Mouse (Mus musculus) monocyte, adult 5-6 weeks (primary cell): Measurements from ENCODE around the gene Sim2. TPM values are rescaled to one million over a fixed set of nuclear protein-coding genes. Genes with fewer than 3 reads are reported as not detected.

Experiments used
- ATAC-seq: fragments of 153-309, 156-312 bp; replicated peaks from 2 replicates; pipeline ENCODE4 v1.8.0; 2017; ENCODE audit warnings: mild to moderate bottlenecking; ENCODE audit not compliant: low TSS enrichment, insufficient number of reproducible peaks, severe bottlenecking, poor library complexity, low FRiP score
- total RNA-seq: library from RNA; stranded (forward); fragments of 200-1000, 200-491, 200-594 nt; gene quantifications from 3 replicates; pipeline ENCODE4 v1.2.3, GENCODE M21; 2017

Gene Sim2
- total RNA-seq, 1 experiment from 2014 or later: not detected

DNA sequence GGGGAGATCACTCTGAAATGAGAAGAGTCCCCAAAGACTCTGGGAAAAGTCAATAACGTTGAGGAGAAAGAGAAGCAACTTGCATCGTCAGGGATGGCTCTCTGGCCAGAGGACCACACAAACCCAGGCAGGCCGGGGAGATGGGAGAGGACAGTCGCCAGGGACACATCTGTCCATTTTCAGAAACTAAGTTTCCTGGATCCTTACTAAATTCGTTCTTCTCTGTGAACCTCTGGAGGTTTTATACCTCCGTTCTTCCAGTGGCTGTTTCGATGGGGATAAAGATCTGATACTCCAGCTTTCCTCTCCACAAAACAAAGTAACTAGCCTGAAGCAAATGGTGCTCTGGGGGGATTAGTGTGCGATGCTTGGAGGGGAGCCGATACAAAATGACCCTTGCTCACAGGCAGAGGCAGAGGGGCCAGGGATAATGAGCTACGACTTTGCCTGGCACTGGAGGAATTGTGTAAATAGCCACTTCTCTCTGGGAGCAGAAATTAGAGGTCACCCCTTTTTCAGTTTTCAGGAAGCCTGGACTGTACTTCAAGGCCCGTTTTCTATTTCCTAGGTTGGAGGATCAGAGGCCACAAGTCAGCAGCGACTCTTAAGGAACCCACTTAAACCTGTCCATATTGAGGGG is 7.9 kb downstream of the Sim2 start:
- no peak for ATAC-seq

DNA sequence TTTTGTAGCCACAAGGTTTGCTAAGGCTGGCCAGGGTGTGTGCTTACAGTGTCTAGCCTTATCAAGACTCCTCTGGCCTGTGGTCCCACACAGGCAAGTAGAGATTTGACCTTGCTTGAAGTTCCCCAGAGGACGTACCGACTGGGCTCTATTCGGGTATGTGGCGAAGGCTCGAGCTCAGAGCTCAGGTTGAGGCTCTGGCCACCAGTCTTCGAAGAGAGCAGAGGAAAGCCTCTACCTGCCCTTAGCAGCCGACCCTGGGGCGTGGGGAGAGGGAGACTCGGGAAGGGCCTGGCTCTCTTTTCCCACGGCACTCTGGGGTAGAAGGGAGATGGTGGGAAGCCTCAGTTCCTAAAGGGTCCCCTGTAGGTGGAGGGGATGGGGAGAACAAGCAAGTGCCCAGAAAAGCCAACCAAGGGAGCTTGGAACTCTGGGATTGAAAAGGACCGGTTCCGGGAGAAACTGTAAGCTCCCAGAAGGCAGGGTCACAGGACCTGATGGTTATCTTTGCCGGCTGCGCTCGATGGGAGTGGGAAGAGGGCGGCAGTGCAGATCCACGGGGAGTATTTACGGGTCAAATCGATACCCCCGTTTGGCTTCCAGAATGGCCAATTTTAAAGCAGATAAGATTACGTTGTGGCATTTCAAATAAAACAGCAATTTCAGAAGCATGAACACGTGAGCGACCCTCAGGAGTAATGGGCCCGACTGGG is 8.6 kb downstream of the Sim2 start:
- no peak for ATAC-seq

DNA sequence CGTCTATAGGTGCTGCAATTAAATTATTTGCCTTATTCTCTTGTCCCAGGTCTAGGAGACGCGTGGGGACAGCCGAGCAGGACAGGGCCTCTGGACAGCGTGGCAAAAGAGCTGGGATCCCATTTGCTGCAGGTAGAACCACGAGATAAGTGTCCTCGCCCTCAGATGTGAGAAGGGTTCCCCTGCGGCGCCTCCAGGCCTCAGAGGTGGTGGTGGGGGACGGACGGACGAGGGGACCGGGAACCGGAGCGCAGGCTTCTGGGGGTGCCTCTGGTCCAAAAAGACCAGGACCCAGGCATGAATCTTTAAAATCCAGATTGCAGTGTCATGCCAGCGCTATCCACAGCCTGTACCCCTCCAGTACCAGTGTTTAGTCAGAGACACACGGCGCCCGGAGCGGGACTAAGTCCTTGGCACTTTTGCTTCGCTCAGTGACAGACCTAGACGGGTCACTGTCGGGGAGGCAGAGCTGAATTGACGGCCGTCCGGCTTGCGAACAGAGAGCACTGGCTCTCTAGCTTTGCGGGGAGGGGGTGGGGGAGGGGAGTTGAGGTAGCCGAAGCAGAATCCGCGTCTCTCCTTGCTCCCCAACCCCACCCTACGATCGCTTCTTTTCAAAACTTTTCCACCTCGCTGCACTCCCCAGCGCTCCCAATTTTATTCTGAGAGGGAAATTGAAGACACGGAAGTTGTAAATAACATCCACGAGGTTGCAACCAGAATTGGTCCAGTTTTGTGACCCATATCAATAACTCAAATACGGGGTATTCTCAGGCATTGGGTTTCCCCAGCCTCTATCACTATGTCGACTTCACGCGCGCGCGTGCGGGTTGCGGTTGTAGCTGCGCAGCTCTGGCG is 9.7 kb downstream of the Sim2 start:
- no peak for ATAC-seq

DNA sequence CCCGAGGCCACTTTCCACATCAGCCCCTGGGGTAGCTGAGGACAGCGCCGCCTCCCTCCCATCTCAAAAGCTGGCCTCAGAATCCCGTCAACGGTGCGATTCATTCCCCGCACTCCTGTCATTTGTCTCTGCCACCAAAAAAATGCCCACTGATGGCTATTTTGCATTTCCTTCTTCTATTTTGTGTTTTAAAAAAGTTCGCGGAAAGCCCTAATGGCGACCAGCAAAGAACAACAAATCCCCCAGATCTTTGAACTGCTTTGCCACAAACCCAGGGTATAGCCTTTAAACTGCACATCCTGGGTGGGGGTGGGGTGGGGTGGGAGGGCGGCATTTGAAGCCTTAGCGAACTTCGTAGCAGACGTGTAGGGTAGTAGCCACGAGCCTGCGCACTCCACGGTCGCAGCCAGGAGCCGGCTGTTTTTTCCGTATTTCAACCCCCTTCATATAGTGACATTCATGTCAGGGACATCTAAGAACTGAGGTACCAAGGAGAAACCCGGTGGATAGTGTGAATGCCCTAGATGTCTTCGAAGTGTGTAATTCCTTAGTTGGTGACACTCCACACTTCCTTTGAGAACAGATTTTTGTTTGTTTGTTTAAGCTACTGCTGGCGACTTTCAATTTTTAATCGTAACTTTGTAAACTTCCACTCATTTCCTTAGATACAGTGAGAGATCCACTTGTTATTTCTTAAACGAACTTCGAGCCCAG is 10.5 kb downstream of the Sim2 start:
- ATAC-seq: no peak

DNA sequence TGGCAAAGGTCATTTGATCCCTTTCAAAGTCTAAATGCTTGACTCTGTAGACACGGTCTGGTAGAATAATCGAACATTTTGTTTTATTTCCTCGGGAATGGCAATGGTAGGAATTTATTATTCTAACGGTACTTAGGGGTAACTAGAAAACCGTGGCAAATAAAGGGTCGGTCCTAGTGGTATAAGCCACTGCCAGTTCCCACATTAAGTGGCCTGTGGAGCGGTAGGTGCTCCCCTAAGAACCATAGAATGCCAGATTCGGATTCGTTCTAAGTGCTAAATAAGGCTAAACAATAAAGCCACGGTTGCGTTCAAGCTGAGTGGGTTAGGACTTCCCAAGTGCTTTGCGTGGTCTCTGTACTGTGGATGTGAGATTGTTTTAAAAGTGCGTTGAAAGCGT is 11.7 kb downstream of the Sim2 start:
- no peak for ATAC-seq

DNA sequence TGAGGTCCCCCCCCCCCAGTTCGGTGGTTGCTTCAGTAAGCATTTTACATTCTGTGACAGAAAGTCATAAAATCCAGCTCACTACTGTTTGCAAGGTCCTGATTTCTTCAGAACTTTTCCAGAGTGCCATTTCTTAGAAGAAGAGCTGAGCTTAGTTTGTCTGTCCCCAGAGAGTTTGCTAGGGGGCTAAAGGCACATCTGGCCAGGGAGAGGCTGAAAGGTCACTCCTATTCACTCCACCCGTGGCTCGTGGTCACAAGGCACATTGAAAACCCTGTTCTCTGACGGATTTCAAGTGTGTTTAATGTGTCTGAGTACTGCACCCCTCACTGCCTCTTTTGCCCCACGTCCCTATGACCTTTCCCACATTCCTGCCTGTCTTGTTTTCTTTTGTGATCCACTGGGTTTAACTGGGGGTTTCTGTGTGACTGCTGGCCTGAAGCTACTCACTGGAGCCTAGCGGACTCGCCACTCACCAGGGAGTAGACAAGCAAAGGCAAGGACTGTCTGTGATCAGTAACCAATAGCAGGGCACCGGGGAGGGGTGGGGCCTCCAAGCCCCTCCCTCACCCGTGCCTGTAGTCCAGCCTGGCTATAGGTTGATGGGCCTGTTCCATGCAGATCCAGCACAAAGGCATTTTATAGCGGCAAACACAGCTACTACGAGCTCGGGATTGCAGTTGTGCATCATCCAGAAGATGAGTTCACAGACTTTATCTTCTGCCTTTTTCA is 13.2 kb downstream of the Sim2 start:
- ATAC-seq: no peak

DNA sequence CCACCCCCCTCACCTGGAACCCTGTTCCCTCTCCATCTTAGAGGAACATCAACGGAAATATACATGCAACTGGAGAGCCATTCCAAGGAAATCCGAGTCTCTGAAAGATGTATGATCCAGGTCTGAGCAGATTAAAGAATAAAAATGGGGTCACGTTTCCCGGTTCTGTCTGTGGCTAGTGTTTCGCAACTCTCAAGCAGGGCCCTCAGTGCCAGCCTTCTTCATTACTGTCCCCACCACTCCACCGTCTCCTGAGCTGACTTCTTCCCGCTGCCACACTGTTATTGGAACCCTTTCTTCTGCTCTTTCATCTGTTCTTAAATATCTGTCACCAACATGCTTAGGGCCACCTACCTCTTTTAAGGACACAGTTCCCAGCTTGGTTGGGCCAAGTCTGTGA is 28.4 kb downstream of the Sim2 start:
- no peak for ATAC-seq

DNA sequence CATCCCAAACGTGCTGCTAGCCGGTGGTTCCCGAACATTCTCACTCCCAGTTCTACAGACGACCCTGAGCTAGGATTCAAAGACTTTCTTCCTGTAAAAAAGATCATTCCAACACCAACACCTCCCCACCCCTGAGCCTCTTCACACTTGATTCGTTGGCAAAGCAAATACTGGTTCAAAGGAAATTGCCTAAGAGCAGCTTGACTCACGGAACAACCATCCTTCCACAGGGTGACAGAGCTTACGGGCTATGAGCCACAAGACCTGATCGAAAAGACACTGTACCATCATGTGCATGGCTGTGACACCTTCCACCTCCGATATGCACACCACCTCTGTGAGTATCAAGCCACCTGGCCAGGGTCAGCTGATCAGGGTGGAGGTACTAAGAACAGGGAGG is 30.0 kb downstream of the Sim2 start:
- ATAC-seq: no peak

DNA sequence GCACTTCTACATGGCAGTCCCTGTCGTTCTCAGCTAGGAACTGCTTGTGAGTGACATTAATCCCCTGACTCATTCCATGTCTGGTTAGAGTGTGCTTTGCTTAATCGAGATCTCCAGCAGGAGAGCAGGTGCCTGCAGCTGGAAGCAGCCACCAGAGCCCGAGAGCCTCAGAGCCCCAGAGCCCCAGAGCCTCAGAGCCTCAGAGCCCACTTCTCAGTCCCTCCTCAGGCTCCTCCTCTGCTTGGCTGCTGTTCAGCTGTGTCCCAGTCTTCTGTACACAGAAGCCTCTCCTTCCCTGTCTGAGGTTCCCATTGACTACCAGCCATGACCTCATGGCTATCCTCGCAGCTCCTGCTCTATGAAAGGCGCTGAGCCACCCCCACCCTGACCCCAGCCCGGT is 32.6 kb downstream of the Sim2 start:
- no peak for ATAC-seq

DNA sequence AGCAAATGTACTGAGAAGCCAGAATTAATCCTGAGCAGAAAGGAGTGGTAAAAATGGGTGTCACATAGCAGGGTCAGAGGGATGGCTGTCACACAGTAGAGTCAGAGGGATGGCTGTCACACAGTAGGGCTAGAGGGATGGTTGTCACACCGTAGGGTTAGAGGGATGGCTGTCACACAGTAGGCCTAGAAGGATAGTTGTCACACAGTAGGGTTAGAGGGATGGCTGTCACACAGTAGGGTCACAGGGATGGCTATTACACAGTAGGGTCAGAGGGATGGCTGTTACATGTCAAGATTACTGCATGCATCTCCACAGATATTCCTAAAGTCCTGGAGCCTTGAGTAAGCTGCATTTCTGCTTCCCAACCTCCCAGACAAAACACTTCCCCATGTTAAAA is 33.7 kb downstream of the Sim2 start:
- no peak for ATAC-seq

DNA sequence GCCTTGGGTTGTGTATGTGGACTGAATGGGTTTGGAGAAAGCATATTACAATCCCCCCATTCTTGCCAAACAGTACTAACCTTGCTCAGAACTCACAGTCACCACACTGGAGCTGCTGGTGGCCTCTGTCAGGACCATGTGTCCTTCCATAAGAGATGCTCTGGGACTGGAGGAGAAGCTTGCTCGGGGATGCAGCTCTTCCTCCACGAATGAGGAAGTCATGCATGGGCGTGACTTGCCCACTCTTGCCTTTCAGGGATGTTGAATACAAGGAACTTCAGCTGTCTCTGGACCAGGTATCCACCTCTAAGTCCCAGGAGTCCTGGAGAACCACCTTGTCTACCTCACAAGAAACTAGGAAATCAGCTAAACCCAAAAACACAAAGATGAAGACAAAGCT is 37.6 kb downstream of the Sim2 start:
- 0 out of 2 replicates have a peak, but pooled peaks have one; percentile 28 for ATAC-seq

DNA sequence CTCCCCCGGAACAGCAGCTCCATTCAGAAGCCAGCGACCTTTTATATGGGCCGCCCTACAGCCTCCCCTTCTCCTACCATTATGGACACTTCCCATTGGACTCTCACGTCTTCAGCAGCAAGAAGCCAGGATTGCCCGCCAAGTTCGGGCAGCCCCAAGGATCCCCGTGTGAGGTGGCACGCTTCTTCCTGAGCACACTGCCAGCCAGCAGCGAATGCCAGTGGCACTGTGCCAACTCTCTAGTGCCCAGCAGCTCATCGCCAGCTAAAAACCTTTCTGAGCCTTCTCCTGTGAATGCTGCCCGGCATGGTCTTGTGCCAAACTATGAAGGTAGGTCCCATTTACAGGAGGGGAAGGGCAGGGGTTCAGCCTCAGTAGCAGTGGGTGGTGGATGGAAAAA is 38.5 kb downstream of the Sim2 start:
- ATAC-seq: no peak

DNA sequence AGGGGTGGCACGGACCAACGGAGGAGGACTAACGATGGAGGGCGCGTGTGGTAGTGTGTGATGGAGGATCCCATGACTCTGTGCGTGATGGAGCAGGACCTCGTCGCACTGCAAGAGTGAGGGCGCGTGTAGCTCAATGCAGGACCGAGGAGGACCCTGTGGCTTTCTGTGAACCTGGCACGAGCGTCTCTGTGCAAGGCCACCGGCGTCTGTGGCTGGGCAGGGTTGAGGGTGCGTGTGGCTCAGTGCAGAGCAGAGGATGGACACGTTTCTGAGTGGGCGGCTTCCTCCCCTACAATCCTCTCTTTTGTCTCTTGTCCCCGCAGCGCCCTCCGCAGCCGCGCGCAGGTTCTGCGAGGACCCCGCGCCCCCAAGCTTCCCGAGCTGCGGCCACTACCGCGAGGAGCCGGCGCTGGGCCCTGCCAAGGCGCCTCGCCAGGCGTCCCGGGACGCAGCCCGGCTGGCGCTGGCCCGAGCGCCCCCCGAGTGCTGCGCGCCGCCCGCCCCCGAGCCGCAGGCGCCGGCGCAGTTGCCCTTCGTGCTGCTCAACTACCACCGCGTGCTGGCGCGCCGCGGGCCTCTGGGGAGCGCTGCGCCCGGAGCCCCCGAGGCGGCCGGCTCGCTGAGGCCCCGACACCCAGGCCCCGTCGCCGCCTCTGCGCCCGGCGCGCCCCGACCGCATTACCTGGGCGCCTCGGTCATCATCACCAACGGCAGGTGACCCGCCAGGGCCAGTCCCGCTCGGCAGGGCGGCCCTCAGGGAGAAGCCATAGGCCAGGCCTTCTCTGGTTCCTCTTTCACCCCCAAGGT is 40.6 kb downstream of the Sim2 start:
- no peak for ATAC-seq

DNA sequence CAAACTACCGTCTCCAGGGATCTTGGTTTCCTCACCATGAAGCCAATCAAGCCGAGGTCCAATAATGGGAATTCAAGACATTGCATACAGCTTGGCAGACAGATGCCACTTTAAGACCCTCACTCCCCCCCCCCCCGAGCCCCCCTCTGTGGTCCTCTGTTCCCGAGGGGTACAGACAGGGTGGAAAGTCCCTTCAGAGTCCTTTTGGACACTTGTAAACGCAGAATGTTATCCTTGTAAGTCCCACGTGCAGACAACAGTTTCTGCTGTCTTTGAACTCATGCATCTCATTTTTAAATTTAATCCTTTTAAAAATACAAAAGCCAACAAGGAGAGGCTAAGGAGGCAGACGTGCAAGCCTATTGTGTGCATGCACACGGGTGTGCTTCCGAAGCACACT is 41.5 kb downstream of the Sim2 start:
- no peak for ATAC-seq

DNA sequence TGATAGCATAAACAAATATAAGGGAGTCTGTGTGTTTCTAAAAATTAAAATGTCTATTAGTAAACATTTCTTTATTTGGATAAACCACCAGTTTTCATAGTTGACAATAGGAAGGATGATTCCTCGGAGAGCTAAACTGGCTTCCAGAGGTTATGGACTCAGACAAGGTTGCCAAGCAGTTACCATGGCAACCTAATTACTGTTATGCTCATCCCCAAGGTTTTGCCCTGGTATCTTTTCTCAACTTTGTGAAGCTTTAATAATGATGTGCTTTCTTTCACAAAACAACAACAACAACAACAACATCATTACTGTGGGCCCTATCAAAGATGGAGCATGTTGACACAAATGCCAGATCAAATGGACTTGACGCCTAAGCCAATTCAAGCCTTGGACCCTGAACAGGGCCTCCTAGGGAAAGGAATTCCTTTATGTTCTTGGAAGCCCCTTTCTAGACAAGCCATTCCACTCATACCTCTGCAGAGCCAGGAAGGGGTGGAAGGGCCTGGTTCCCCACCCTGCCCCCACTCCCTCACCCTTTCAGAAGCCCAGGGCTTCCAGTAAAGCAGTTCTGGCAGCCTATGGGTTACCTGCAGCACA is 43.6 kb downstream of the Sim2 start:
- no peak for ATAC-seq

DNA sequence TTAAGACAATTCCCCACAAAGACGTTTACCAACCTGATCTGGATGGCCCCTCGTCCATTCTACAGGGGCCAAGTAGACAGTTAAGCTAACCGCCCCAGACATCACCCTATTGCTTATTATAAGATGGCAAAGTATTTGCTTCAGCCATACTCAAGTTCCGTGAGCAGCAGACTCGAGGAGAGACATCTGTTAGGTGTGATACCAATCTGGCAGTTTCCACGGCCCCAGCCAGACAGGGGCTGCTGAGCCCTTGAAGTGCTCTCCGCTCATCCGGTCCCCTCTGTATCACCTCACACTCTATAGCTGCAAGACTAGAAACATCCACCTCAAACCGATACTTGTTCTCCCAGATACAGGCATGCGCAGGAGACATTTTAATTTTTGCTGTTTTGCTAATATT is 49.5 kb downstream of the Sim2 start:
- ATAC-seq: no peak

DNA sequence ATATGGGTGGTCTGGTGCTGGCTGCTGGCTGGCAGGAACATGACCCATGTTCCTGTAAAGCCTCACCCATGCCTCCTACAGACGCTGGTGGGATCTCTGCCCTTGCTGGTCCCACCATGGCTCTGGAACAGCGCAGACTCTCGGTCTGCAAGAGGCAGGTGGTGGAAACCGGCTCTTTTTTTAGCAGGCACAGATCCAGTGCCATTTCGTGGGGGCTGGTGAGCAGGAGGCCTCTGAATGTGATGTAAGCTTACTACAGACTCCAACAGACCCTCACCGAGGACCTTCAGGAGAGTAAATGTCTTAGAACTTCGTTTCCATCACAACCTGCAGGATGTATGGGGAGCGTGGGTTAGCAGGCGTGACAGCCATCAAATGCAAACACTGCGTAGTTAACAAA is 56.0 kb downstream of the Sim2 start:
- no peak for ATAC-seq
